Mouse (Mus musculus) hindbrain, embryonic 11.5 days (tissue): Measurements from ENCODE around the gene Rxfp1. TPM values are rescaled to one million over a fixed set of nuclear protein-coding genes. Genes with fewer than 3 reads are reported as not detected.

Experiments used
- polyA plus RNA-seq: library from polyadenylated mRNA; unstranded; fragments of >200 nt; fragmentation: Nextera tagmentation; extraction: Ambion mirVana; gene quantifications from 2 replicates; pipeline ENCODE4 v1.2.1, GENCODE M21; 2014

Gene Rxfp1
- polyA plus RNA-seq, 1 experiment from 2014 or later: not detected

Other genes starting within 250 kb of the Rxfp1 start
- 6.9 and 7.9 TPM in 2 replicates for gene Fnip2, start 170.1 kb downstream of the Rxfp1 start, polyA plus RNA-seq
- gene Ppid, start 146.5 kb downstream of the Rxfp1 start, polyA plus RNA-seq: 210 and 215 TPM in 2 replicates
- 23.7 and 26.1 TPM in 2 replicates for gene 4930579G24Rik, start 108.8 kb downstream of the Rxfp1 start, polyA plus RNA-seq
- gene Etfdh, start 108.4 kb downstream of the Rxfp1 start, polyA plus RNA-seq: 50.3 and 54.5 TPM in 2 replicates
- gene Tmem144, start 114.9 kb upstream of the Rxfp1 start, polyA plus RNA-seq: 3.1 and 4.6 TPM in 2 replicates
- gene Fam198b, start 146.7 kb upstream of the Rxfp1 start, polyA plus RNA-seq: 3.1 and 3.6 TPM in 2 replicates